Mouse (Mus musculus): ENCODE data around the gene Tmem72.

- TF ChIP-seq CTCF (IDR thresholded peaks at IDR 0.05) = no peak
- no peak for TF ChIP-seq POLR2A (IDR thresholded peaks at IDR 0.05; ENCODE audit: insufficient read depth, low read depth, low read length)
- TF ChIP-seq EP300 (IDR thresholded peaks at IDR 0.05; ENCODE audit: insufficient read depth, low read depth, low read length) = no peak
Observed at GRCm38 (mm10) chr6:116664031-116664430, 52.7 kb downstream of the Tmem72 start.
